Mouse (Mus musculus): ENCODE results near the gene Gm4792. TPM values are rescaled to one million over a fixed set of nuclear protein-coding genes. Genes with fewer than 3 reads are reported as not detected.

The Gm4792 gene
- polyA plus RNA-seq (2012; rRNA removed): not detected in 2 replicates

- no peak for DNase-seq (ENCODE audit: low read depth, low spot score)
- 43% methylated on average over 3 of the region's 3 CpGs for whole genome bisulfite sequencing
These were observed at the start of gene Gm4792 for GRCm38 (mm10) chr10:94298471-94298870. Gene Gm4792 (minus strand): TSS chr10:94298703.

DNA sequence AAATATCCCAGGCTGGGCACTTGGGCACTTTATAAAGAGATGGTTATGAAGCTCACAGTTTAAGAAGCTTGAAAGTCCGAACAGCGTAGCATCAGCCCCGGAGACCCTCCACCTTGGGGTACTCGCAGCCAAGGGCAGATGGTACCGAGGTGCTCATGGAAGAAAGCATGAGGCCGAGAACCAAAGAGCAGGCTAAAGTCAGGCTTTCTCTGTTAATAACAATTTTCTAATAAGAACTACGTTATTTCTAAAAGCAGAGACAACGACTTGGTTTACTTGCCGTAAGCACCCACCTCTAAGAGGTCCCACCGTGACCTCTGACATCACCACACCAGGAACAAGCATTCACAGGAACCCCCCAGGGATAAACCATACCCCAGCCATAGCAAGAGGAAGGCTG is 49.5 kb upstream of the Gm4792 start:
- 97% methylated on average over 10 of the region's 10 CpGs for whole genome bisulfite sequencing
- no peak for DNase-seq (ENCODE audit: low read depth, low spot score)

DNA sequence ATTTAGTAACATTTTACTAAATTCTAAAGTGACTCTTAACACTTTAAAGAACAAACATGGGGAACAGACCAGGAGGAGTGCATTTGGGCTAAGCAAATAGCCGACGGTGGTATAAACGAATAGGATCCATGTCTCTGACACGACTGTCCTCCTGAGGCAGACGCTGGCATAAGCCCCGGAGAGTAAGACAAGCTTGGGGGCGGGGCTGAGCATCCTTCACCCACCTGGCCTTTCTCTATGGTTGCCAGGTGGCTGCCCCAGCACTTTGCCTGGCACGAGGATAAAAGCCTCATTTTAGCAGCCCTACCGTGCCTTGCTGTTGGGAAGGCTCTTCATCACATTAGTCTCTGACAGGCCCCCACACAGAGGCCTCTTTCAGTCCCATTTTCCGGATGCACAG is 48.8 kb upstream of the Gm4792 start:
- WGBS: 69% methylated on average over 10 of the region's 10 CpGs
- DNase-seq (ENCODE audit: low read depth, low spot score): no peak

- 94% methylated on average over 7 of the region's 7 CpGs for WGBS
These were observed 48.1 kb upstream of the Gm4792 start for GRCm38 (mm10) chr10:94346596-94346995.

DNA sequence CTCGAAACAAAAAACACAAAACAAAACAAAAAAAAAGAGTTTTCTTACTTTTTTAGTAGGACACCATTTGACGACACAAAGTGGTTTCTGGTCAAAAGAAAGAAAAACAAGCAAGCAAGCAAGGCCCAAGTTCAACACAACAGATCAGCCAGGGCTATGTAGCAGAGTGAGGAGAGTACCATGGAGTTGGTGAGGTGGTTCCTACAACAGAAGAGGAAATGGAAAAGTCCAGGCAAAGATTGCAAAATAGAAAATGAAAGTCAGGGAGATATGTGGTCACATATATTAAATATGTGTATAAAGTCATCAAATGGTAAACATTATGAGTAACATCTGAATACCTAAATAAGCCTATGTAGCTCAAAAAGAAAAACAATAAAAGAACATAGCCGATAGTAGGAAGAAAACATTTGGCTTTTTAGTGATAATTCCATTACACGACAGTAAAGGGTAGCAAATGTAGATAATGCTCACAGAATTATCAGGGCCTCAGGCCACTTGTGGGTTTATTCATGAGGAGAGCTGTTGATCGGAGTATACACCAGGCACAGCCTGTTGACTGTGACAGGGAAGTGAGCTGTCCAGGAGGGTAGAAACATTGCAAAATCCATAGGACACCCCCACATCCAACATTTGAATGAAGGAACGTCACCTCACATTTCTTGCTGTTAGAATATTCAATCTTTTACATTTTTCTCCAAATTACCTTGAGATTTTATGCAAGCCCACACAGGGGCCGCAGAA is 47.2 kb upstream of the Gm4792 start:
- DNase-seq (ENCODE audit: low read depth, low spot score): no peak
- 88% methylated on average over 7 of the region's 7 CpGs for WGBS

More at GRCm38 (mm10) chr10:94346596-94346995, 48.1 kb upstream of the Gm4792 start:
- DNase-seq (ENCODE audit: low read depth, low spot score): no peak

DNA sequence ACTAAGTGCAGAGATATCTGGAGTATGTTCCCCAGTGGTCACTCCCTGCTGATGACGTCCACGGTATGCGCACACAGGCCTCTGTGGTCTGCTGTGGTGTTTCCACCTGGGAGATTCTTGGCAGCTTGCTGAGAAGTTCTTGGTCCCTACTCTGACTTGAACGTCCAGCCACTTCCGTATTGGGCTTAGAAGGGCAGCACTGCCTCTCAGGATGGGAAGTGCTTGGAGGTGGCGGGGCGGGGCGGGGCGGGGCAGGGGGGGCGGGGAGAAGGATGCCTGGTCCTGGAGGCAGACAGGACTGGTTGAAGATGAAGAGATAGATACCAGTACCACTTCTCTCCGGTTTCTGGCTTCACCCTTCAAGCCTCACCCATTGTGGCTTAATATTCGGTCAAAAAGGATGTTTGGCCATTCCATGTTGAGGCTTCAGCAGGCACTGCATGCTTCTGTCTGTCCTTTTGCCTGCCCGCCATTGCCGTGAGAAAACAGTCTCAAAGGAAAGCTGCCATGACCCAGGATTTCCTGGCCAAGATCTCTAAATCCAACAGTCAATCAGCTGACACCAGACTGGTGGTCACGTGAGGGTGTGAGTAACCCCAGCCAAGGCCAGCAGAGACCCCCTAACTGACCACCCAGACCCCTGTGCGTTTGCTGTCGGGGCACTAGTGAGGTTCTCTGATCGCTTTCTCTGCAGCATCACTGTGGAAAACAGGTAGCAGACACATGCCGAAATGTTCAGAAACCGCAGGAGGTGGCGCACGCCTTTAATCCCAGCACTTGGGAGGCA is 46.3 kb upstream of the Gm4792 start:
- no peak for DNase-seq (ENCODE audit: low read depth, low spot score)

GRCm38 (mm10) chr10:94343581-94343980 is 45.1 kb upstream of the Gm4792 start:
- WGBS: 68% methylated on average over 7 of the region's 7 CpGs
- no peak for DNase-seq (ENCODE audit: low read depth, low spot score)

More for the DNA sequence above, 46.3 kb upstream of the Gm4792 start:
- WGBS: 52% methylated on average over 22 of the region's 22 CpGs

DNA sequence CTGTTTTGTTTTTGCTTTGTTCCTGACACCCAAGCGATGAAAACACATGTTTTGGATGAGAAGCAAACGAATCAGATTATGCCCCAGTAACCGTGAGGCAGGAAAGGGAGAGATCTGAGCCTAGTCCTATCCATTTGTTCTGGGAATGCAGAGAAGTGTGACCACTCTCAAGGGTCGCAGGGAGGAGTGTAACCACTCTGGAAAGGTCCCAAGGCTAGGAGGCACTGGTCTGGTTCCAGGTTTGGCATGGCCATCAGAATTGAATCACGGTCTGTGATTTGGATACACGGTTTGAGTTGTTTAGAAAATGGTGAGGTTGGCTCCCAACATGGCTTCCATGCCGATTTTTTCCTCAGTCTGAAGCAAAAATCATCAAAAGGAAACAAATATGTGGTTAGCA is 43.8 kb upstream of the Gm4792 start:
- 76% methylated on average over 7 of the region's 7 CpGs for WGBS
- DNase-seq (ENCODE audit: low read depth, low spot score): no peak

DNA sequence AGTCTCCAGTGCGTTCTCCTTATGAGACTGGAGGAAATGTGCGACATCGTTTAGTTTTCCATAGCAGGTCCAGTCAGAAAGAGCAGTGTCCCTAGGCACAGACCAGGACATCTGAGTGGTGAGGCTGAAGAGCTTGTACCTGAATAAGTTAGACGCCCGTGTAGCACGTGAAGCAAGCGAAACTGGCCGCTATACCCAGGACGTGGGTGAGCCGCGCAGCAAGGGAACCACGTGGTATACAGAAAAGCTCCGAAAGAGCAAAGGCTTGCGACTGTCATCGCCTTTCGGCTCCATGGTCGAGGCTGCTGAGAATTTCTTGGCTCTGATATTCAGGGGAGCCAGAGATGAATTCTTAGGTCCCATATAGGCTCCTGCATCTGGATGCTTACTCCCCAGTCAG is 43.0 kb upstream of the Gm4792 start:
- DNase-seq (ENCODE audit: low read depth, low spot score): no peak
- WGBS: 59% methylated on average over 17 of the region's 17 CpGs

GRCm38 (mm10) chr10:94336071-94336470 is 37.6 kb upstream of the Gm4792 start:
- no peak for DNase-seq (ENCODE audit: low read depth, low spot score)
- 84% methylated on average over 6 of the region's 6 CpGs for WGBS

DNA sequence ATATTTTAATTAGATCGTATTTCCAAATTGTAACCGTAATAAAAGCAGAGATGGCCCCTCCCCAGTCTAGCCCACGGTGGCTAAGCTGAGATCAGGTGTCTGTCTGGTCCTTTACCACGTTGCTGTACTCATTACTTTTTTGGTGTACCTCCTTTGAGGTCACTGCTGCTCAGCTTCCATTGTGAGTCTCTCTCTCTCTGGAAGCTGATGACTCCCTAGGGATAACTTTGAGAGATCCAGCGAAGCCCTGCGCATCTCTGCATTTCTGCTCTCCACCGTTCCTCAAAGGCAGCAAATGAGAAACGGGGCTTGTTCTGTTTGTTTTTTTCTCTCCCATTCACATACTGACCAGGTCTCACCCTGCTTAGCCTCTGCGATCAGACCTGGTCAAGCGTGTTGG is 36.5 kb upstream of the Gm4792 start:
- no peak for DNase-seq (ENCODE audit: low read depth, low spot score)
- 46% methylated on average over 10 of the region's 10 CpGs for WGBS

GRCm38 (mm10) chr10:94333328-94333727 is 34.8 kb upstream of the Gm4792 start:
- DNase-seq (ENCODE audit: low read depth, low spot score): no peak
- WGBS: 72% methylated on average over 8 of the region's 8 CpGs

DNA sequence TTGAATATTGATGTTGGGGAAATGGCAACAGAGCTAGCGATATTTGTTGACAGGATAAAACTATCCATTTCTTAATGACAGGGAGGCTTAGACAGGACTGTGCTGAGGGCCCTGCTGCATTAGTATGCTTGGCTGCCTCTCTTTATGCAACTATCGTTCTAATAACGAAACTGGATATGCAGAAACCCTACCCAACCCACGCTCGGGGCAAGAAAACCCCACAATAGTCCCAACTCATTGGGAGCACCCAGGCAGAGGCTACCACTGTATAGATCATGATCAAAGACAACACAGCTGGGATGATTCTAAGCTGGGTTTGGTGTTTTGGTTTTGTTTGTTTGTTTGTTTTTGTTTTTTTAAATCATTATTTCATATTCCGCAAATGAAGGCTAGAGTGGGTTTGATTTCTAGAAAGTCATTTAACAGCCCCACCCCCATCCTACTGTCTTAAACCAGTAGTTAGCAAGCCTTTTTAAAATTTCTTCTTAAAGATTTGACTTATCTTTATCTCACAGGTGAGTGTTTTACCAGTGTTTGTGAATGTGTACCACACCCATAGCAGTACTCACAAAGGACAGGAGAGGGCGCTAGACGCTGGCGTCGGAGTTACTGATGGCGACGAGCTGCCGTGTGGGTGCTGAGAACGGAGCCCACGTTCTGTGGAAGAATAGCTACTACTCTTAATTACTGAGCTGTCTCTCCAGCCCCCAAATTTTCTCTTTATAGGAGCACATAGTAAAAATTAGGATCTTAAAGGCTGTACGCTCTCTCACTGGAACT is 34.0 kb upstream of the Gm4792 start:
- DNase-seq (ENCODE audit: low read depth, low spot score): no peak
- 86% methylated on average over 16 of the region's 16 CpGs for WGBS

GRCm38 (mm10) chr10:94329962-94330361 is 31.5 kb upstream of the Gm4792 start:
- no peak for DNase-seq (ENCODE audit: low read depth, low spot score)
- 31% methylated on average over 5 of the region's 5 CpGs for WGBS

GRCm38 (mm10) chr10:94318574-94318973 is 20.1 kb upstream of the Gm4792 start:
- no peak for DNase-seq (ENCODE audit: low read depth, low spot score)
- WGBS: 68% methylated on average over 4 of the region's 4 CpGs

DNA sequence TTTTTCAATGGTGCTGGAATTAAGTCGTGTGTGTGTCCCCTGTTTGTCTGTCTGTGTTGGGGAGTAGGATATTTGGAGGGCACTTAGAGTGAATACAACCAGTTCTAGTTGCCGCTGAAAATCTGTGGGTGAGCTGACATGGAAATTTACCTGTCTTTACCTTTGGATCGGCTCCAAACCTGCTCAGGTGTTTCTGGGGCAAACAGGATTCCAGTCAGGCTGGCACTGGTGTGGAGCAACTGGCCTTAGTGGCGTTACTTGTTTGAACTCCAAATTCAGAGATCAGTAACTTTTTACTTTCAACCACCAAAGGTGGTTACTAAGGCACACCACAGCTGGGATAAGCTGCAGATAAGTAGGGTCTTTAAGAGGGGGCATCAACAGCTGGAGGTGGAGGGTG is 14.6 kb upstream of the Gm4792 start:
- WGBS: 59% methylated on average over 4 of the region's 4 CpGs

DNA sequence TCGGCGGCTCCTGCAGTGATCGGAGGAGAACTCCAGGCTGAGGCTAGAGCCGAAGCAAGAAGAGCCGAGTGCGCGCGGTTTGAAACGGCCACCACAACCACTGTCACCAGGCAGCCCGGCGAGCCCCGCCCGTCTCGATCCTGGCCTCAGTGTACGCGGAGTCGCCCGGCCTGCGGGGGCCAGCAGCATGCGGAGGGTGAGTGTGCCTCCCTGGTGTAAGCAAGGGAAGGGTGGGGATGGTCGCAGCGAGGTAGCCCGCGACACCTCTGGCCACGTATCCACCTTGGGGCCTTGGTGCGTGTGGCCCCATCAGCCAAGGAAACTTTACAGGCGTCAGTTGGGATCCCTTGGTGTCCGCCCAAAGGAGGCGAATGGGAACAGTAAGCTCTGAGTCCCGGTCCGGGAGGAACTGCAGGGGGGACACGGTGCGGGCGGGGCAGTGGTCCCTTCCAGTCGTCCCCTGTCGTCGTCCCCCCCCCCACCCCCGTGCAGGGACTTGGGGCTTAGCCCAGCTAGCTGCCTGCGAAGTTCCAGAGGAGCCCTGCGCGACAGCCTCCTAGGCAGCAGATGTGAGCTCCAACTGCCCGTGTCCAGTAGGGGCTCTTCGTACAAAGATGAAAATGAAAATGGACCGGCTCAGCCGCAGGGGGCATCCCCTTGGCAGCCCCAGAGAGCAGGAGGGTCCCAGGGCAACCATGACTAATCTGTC is 13.7 kb upstream of the Gm4792 start:
- 1% methylated on average over 45 of the region's 45 CpGs for WGBS
- DNase-seq (ENCODE audit: low read depth, low spot score): no peak

More for the DNA sequence above, 14.6 kb upstream of the Gm4792 start:
- no peak for DNase-seq (ENCODE audit: low read depth, low spot score)

GRCm38 (mm10) chr10:94311511-94312006 is 13.1 kb upstream of the Gm4792 start, which contains the start of gene Tmcc3:
Gene Tmcc3 (plus strand): TSS chr10:94311949.
- DNase-seq (ENCODE audit: low read depth, low spot score): no peak
- WGBS: 1% methylated on average over 19 of the region's 19 CpGs

DNA sequence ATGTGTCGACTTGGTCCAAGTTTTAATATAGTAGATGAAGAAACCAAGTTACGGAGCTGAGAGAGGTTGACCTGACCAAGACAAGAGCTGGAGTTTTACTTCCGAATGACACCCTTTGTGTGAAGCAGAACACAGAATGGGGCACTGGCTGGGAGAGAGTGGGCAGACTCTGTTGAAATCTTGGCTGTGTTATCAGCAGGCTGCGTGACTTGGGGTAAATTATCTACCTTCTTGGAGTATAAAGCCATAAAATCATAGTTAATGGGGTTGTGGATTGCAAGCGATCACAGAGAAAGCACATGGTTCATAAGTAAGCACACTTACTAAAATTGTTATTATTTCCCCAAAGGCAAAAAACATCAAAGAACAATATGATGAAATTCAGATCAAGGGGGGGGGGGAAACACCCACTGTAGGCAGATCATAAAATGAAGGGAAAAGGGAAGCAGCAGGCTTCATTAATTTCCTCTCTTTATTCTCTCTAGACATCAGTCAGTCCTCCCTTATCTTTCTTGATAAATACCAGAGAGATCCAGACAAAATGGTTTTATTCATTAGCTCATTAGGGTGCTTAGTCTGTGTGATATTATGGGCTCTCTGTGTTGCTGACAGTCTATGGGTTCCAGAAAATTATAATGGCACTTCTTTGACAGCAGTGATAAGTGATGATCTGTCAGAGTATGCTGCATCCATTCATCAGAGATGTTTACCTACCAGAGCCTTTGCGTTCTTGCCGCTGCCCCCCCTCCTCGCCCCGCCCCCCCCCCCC is 12.2 kb upstream of the Gm4792 start:
- 21% methylated on average over 9 of the region's 9 CpGs for WGBS
- DNase-seq (ENCODE audit: low read depth, low spot score): no peak
